Mouse (Mus musculus): ENCODE results near the gene Lyz1.
"Not testable (repeated sequence)": the region's sequence is repeated elsewhere in the genome, so short reads cannot be mapped to it uniquely, and the experiment has no call there.

Gene Lyz1

GRCm38 (mm10) chr10:117292671-117293070, at the start of gene Lyz1:
Lyz1 (minus strand) TSS chr10:117292868.
- no peak for DNase-seq (ENCODE audit: low spot score in 2 of 2)

DNA sequence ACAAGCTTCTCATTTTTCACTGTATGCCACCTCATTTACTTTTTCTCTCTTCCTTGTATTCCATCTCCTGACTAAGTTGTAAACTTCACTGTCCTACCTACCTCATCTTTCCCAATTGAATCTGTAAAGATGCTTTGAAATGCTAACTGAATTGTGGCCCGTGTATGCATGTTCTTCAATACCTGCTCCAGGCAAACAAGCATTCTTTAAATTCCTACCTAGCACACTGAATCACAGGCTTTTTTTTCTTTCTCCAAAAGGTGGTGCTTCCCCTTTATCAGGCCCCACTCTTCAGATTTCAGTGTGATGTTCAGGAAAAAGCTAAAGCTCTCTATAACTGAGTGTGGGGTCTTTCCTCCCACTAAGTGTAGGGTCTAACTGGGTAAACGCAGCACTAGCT, 49.7 kb upstream of the Lyz1 start:
- DNase-seq (ENCODE audit: low spot score in 2 of 2) = no peak

DNA sequence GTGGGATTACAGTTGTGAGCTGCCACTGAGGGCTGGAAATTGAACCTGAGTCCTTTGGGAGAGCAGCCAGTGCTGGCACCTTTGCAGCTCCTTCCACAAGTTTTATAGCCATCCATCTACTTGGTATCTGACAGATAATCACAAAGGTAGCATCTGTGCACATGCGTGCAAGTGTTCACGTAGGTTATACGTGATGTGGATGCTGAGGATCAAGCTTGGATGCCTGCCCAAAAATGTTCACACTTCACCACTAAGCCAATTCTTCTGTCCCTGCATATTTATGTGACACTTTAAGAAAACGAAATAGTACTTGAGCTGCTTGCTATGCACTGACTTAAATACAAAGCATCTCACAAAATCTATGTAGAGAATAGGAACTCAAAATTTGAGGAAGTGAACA, 48.4 kb upstream of the Lyz1 start:
- no peak for DNase-seq (ENCODE audit: low spot score in 2 of 2)

GRCm38 (mm10) chr10:117339241-117339640, 46.6 kb upstream of the Lyz1 start:
- DNase-seq (ENCODE audit: low spot score in 2 of 2) = no peak

GRCm38 (mm10) chr10:117337946-117338345, 45.3 kb upstream of the Lyz1 start:
- no peak for DNase-seq (ENCODE audit: low spot score in 2 of 2)

GRCm38 (mm10) chr10:117335649-117336048, 43.0 kb upstream of the Lyz1 start:
- DNase-seq (ENCODE audit: low spot score in 2 of 2) = no peak

DNA sequence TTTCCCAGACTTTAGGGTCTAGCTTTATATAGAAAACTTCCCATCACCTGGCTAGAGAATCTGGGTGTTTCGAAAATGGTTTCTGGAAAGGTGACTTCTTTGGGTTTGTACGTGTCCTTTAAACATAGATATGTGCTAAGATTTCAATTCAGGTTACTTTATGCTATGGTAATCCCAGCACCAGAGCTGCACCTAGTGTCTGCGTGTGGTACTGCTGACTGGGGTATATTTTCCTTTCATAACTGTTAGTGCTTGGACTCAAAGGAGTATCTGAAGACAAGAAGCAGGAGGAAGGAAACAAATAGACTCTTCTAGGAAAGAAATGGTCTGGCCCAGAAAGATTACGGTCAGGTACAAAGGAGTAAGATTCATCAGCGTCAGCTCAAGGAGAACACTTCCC, 37.9 kb upstream of the Lyz1 start:
- no peak for DNase-seq (ENCODE audit: low spot score in 2 of 2)

DNA sequence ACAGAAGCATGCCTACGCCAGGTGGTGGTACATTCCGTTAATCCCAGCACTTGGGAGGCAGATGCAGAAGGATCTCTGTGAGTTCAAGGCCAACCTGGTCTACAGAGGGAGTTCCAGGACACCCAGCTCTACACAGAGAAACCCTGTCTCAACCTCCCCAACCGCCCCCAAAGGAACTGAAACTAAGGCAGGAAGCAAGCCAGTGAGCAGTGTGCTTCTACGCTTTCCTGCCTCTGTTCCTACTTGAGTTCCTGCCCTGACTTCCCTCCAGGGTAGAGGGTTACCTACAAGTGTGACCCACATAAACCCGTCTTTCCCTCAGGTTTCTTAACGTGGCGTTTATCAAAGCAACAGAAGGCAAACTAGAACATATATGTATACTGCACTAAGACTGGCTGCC, 31.1 kb upstream of the Lyz1 start:
- DNase-seq (ENCODE audit: low spot score in 2 of 2) = no peak

GRCm38 (mm10) chr10:117322630-117323029, 30.0 kb upstream of the Lyz1 start:
- DNase-seq (ENCODE audit: low spot score in 2 of 2) = no peak

DNA sequence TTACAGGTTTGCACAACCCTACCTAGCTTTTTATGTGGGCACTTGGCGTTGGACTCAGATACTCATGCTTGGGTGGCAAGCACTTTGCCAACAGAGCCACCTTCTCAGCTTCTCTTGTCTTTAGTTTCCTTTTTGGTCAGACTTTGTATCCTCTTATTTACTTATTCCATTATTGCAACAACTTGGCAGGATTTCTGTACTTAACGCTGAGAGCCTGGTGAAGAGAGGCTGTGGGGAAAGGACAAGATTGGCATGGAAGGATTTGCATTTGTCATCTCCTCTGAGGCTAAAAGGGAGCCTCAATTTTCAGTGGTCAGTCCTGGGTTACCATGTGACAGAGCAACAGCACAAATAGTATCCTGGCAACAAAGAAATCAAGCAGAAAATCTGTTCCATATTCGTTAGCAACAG, 27.9 kb upstream of the Lyz1 start:
- DNase-seq (ENCODE audit: low spot score in 2 of 2) = no peak

- DNase-seq (ENCODE audit: low spot score in 2 of 2) = no peak
Measured at GRCm38 (mm10) chr10:117316391-117316790, 23.7 kb upstream of the Lyz1 start.

- no peak for DNase-seq (ENCODE audit: low spot score in 2 of 2)
Measured at GRCm38 (mm10) chr10:117313133-117313532, 20.5 kb upstream of the Lyz1 start.

- DNase-seq (ENCODE audit: low spot score in 2 of 2) = no peak
Measured at GRCm38 (mm10) chr10:117312168-117312567, 19.5 kb upstream of the Lyz1 start.

GRCm38 (mm10) chr10:117304371-117304770, 11.7 kb upstream of the Lyz1 start:
- DNase-seq (ENCODE audit: low spot score in 2 of 2) = no peak

DNA sequence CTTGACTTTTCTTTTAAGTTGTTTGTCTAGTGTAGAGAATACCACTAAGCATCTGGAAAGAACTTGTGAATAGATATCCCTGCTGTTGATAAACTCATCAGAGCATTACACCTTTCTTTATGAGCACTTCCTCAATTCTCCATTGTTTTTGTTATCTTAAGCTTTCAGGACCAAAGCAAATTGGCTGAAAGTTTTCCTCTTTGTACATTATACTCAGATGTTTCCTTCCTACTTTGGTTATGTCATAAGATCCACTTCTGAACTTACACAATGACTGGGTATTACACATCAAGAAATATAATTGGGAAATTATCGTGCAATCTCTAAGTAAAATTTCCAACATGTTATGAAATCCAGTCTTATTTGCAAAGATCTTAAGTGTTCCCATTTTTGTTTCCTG, 9.0 kb upstream of the Lyz1 start:
- no peak for DNase-seq (ENCODE audit: low spot score in 2 of 2)

DNA sequence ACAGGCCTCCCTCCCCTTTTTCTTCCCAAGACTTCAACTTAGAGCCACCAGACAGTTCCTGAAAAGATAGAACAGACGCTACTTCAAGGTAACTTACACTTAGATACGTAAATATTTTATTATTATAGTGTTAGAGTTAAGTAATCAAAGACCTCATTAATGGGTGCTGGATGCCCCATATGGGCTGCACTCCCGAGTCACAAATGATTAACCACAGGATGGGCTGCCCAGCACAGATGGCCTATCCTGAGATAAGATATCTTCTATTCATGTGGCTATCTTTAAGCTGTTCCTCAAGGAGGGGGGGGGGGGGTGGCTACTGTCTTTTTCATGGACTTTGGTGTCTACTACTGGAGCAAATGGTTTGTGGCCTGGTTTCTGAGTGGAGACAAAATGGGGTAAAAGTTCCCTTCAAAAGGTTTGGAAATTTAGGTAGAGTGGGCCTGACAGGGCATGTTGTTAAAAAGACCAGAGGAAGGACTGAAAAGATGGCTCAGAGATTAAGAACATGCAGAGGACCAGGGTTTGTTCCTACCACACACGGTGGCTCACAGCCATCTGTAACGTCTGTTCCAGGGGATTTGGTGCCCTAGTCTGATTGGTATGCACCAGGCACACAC, 7.3 kb upstream of the Lyz1 start:
- DNase-seq (ENCODE audit: low spot score in 2 of 2) = no peak

- DNase-seq (ENCODE audit: low spot score in 2 of 2) = no peak
Measured at GRCm38 (mm10) chr10:117299106-117299505, 6.4 kb upstream of the Lyz1 start.

DNA sequence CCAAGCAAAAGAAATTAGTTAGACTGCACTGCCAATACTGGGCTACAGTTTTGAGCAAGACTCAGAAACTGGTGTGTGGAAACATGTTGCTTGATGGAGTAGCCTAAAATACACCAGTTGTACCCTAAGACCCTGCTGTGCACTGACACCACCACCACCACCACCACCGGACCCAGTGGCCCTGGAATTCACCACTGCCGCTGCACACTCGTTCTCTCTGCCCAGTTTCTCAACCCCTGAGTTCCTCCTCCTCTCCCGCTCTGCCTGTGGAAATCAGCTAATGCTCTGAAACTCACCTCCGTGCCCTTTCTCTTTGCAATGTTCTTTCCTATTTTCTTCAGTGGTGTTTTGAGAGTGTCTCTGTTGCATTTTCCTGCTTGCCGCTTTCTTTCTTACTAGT, 5.7 kb upstream of the Lyz1 start:
- DNase-seq (ENCODE audit: low spot score in 2 of 2) = no peak

DNA sequence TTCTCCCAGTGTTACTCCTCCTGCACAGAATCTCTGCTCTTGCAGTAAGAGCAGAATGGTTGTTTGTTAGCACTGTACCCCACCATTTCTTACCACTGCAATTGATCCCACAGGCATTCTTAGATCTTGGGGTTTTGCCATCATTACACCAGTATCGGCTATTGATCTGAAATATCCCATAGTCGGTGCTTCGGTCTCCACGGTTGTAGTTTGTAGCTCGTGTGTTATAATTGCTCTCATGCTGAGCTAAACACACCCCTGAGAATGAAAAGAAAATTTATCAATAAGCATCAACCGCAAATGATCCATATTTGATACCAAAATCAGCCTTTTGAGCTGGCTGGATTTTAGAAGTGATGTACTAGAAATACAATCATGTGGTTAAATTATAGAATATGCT, 1.7 kb downstream of the Lyz1 start:
- DNase-seq (ENCODE audit: low spot score in 2 of 2) = not testable (repeated sequence)

- no peak for DNase-seq (ENCODE audit: low spot score in 2 of 2)
Measured at GRCm38 (mm10) chr10:117290046-117290870, 2.4 kb downstream of the Lyz1 start.

DNA sequence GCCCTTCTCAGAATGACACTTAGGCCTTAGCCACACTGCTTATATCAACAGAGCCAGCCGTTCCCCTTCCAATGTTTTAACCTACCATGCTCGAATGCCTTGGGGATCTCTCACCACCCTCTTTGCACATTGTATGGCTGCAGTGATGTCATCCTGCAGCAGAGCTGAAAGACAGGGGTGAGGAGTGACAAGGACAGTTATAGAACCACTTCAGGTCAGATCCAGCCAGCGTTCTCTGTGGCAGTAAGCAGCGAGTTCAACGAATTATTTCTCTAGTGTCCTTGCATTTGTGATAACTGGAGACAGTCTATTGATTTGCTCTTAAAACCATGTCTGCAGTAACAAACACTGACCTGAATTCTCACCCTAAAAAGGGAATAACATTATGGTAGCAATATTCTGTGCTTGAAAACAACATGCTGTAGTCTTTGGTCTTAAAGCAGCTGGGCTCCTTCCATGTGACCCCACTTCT, 3.6 kb downstream of the Lyz1 start:
- DNase-seq (ENCODE audit: low spot score in 2 of 2) = not testable (repeated sequence)

GRCm38 (mm10) chr10:117288197-117289033, 4.3 kb downstream of the Lyz1 start:
- DNase-seq (ENCODE audit: low spot score in 2 of 2) = no peak

Measured in urinary bladder, adult 18-20 months (tissue).